Mouse (Mus musculus) liver, postnatal 0 days (tissue): ENCODE measurements around the gene Hs3st4. TPM values are rescaled to one million over a fixed set of nuclear protein-coding genes. Genes with fewer than 3 reads are reported as not detected.

Experiments
- ATAC-seq: fragments of 200-750 bp; cut with Nextera tagmentation; 2 replicates; pipeline ENCODE4 v1.8.0; 2017; ENCODE audit warnings: mild to moderate bottlenecking, moderate library complexity
- DNase-seq: peaks from one replicate; pipeline ENCODE4 v3.0.0-alpha.2; 2016
- H3K27ac ChIP-seq: fragments of 300-500 bp; sonication (generic); 2 replicates; pipeline ENCODE4 v1.5.1; 2014; ENCODE audit warnings: antibody characterized with exemption, moderate library complexity, mild to moderate bottlenecking, low read depth
- H3K27me3 ChIP-seq: fragments of 300-500 bp; sonication (generic); 2 replicates; pipeline ENCODE4 v1.6.1; 2014; ENCODE audit warnings: low read length, control low read depth, mixed read lengths; ENCODE audit not compliant: insufficient read depth
- H3K36me3 ChIP-seq: fragments of 300-500 bp; sonication (generic); replicated peaks from 2 replicates; pipeline ENCODE4 v1.6.1; 2014; ENCODE audit warnings: mild to moderate bottlenecking, control low read depth, low read length, moderate library complexity, mixed read lengths; ENCODE audit not compliant: insufficient read depth
- H3K4me1 ChIP-seq: fragments of 300-500 bp; sonication (generic); 2 replicates; pipeline ENCODE4 v1.6.1; 2014; ENCODE audit warnings: antibody characterized with exemption, mild to moderate bottlenecking, control low read depth; ENCODE audit not compliant: insufficient read depth
- H3K4me2 ChIP-seq: fragments of 300-500 bp; sonication (generic); 2 replicates; pipeline ENCODE4 v1.6.1; 2014; ENCODE audit warnings: low read depth, mild to moderate bottlenecking, low read length, moderate library complexity, mixed read lengths
- H3K4me3 ChIP-seq: fragments of 300-500 bp; sonication (generic); 2 replicates; pipeline ENCODE4 v1.5.1; 2014; ENCODE audit warnings: low read depth, low read length
- H3K9ac ChIP-seq: fragments of 300-500 bp; sonication (generic); replicated peaks from 2 replicates; pipeline ENCODE4 v1.6.1; 2014; ENCODE audit warnings: mild to moderate bottlenecking, moderate library complexity
- H3K9me3 ChIP-seq: fragments of 300-500 bp; sonication (generic); 2 replicates; pipeline ENCODE4 v1.6.1; 2016; ENCODE audit warnings: mild to moderate bottlenecking, control low read depth, low read length, mixed read lengths
- CTCF ChIP-seq: sonication (generic); IDR thresholded peaks from 2 replicates; pipeline ENCODE4 v1.5.1; 2016; ENCODE audit warnings: antibody characterized with exemption, low read depth
- EP300 ChIP-seq: IDR thresholded peaks from 2 replicates; pipeline ENCODE4 v1.6.1; 2016; ENCODE audit warnings: antibody characterized with exemption, low read depth, mild to moderate bottlenecking
- WGBS: fragments of 180-500 bp; shearing (Covaris S2); extraction: QIAGEN DNeasy Blood & Tissue Kit; methylation state at CpG from one replicate; pipeline ENCODE4 v1.1.7; 2014; ENCODE audit not compliant: insufficient replicate concordance; 5-methylcytosine and 5-hydroxymethylcytosine counted together
- polyA plus RNA-seq: library from polyadenylated mRNA; unstranded; fragments of >200 nt; fragmentation: Nextera tagmentation; extraction: Ambion mirVana; gene quantifications from 2 replicates; pipeline ENCODE4 v1.2.1, GENCODE M21; 2015

The Hs3st4 gene
- polyA plus RNA-seq, 1 experiment from 2014 or later = not detected

DNA sequence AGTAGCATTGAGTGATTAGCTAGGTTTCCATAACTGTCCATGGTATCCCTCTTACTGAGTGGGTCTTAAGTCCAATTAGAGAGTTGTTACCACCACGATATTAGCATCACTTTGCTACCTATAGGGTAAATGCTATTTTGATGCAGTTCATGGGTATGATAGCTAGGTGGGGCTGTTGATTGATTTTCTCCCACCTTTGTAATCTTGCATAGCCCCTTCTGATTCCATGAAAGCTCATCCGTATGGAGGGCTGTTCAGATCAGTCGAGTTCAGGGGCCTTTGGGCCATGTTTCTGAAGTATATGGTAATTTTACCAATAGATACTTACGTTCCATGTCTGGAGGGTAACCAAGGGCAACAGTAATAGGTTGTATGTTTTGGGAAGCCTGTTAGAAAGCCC is 400.8 kb downstream of the Hs3st4 start:
- Histone ChIP-seq H3K4me1 (no peaks in the 10 kb centered on the region), H3K27me3 (no peaks in the 10 kb centered on the region), H3K4me3 (no peak overlapping the region), H3K9ac (no peak overlapping the region), H3K27ac (no peak overlapping the region), H3K36me3 (no peaks in the 10 kb centered on the region), H3K9me3 (no peaks in the 10 kb centered on the region), H3K4me2 (no peak overlapping the region)
- 26% methylated on average over 4 of the region's 4 CpGs for WGBS
- TF ChIP-seq CTCF = peak; percentile 56
- no peak for TF ChIP-seq EP300
- ATAC-seq (no peak), DNase-seq (no peak)

DNA sequence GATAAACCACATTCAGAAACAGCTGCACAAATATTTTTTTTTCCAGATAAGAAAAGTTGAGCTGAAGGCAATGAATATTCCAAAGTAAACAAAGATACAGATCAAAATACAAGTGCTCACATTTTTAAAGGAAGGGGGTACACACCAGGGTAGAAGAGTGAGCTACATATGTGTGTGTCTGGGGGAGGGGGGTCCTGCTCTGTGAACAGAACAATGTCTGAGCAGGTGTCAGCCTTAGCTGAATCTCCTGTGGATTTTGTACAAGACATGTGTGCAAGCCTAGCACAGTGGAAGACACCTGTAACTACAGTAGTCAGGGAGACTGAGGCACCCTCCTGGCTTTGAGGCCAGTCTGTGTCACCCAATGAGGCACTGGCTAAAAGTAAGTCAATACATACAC is 416.5 kb downstream of the Hs3st4 start:
- Histone ChIP-seq H3K4me1 (no peaks in the 10 kb centered on the region), H3K27me3 (no peaks in the 10 kb centered on the region), H3K4me2 (no peak overlapping the region), H3K9ac (no peak overlapping the region), H3K36me3 (no peaks in the 10 kb centered on the region), H3K9me3 (no peaks in the 10 kb centered on the region), H3K27ac (no peak overlapping the region), H3K4me3 (no peak overlapping the region)
- TF ChIP-seq CTCF (no peak), EP300 (no peak)
- no peak for ATAC-seq
- DNase-seq = no peak

DNA sequence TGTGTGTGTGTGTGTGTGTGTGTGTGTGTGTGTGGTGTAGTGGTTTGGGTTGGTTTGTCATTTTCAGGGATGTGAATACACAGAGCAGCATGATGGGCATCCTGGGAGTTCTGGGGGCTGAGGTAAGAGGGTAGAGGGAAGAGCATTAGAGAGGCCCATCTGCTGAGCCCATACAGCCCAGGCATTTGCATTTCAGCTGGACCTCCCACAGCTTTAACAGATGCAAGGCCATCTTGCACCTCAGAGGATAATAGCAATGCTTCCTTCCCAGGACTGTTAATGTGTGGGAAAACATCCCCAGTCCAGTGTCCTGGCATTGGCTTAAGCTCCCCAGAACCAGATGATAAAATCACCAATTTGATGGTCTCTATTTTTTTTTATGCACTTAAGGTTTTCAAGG is 444.3 kb downstream of the Hs3st4 start:
- ATAC-seq (no peak), DNase-seq (no peak)
- Histone ChIP-seq H3K36me3 (no peaks in the 10 kb centered on the region), H3K27ac (no peak overlapping the region), H3K27me3 (no peaks in the 10 kb centered on the region), H3K4me2 (no peak overlapping the region), H3K9ac (no peak overlapping the region), H3K4me1 (no peaks in the 10 kb centered on the region), H3K4me3 (no peak overlapping the region), H3K9me3 (no peaks in the 10 kb centered on the region)
- TF ChIP-seq CTCF = no peak
- no peak for TF ChIP-seq EP300
